Mouse (Mus musculus) MEL (cell line): ENCODE data around the gene Tomm20. TPM values are rescaled to one million over a fixed set of nuclear protein-coding genes. Genes with fewer than 3 reads are reported as not detected.

Experiments used
- DNase-seq: peaks from one replicate; pipeline ENCODE4 v3.0.0; 2011; ENCODE audit warnings: low read depth, low spot score
- H3K27ac ChIP-seq: 2 replicates; pipeline ENCODE4 v1.5.1; 2012; ENCODE audit warnings: low read depth, mild to moderate bottlenecking, control low read depth, low read length, moderate library complexity; ENCODE audit not compliant: control insufficient read depth
- H3K27me3 ChIP-seq, 2 experiments: fragments of 150-350 bp in 1 of 2; sonication (generic) in 1 of 2; 2 replicates each; pipeline ENCODE4 v1.6.1; 2012; ENCODE audit warnings: low read length in 2 of 2, mild to moderate bottlenecking in 2 of 2, improper control_type of control experiment in 1 of 2, moderate library complexity in 1 of 2; ENCODE audit not compliant: insufficient read depth in 2 of 2, control insufficient read depth in 1 of 2
- H3K36me3 ChIP-seq, 2 experiments: 2 replicates each; pipeline ENCODE4 v1.6.1; 2012 to 2014; ENCODE audit warnings: low read length in 2 of 2, improper control_type of control experiment in 1 of 2, inconsistent platforms in 1 of 2, mild to moderate bottlenecking in 1 of 2; ENCODE audit not compliant: insufficient read depth in 2 of 2, control insufficient read depth in 1 of 2
- H3K4me1 ChIP-seq, 2 experiments: fragments of 150-350 bp in 1 of 2; sonication (generic) in 1 of 2; 2 replicates each; pipeline ENCODE4 v1.6.1; 2012; ENCODE audit warnings: low read length in 2 of 2, improper control_type of control experiment in 1 of 2, mild to moderate bottlenecking in 1 of 2; ENCODE audit not compliant: insufficient read depth in 2 of 2, control insufficient read depth in 1 of 2
- H3K4me3 ChIP-seq, 2 experiments: fragments of 150-350 bp in 1 of 2; sonication (generic) in 1 of 2; 2 replicates each; pipeline ENCODE4 v1.5.1; 2012; ENCODE audit warnings: low read depth in 2 of 2, low read length in 2 of 2, mild to moderate bottlenecking in 2 of 2, moderate library complexity in 2 of 2, control low read depth in 1 of 2, improper control_type of control experiment in 1 of 2; ENCODE audit not compliant: control insufficient read depth in 1 of 2, insufficient read depth in 1 of 2
- H3K79me2 ChIP-seq: 2 replicates; pipeline ENCODE4 v1.6.1; 2012; ENCODE audit warnings: mild to moderate bottlenecking, low read length, moderate library complexity; ENCODE audit not compliant: control insufficient read depth, poor library complexity, insufficient read depth
- H3K9ac ChIP-seq: 2 replicates; pipeline ENCODE4 v1.6.1; 2012; ENCODE audit warnings: low read depth, mild to moderate bottlenecking, control low read depth, low read length, moderate library complexity; ENCODE audit not compliant: control insufficient read depth, poor library complexity, severe bottlenecking
- H3K9me3 ChIP-seq: fragments of 150-350 bp; sonication (generic); replicated peaks from 2 replicates; pipeline ENCODE4 v1.6.1; 2012; ENCODE audit warnings: mild to moderate bottlenecking, low read length, improper control_type of control experiment, moderate library complexity; ENCODE audit not compliant: insufficient read depth
- CHD1 ChIP-seq: IDR thresholded peaks from 2 replicates; pipeline ENCODE4 v1.6.1; 2012; ENCODE audit warnings: low read depth, mild to moderate bottlenecking, inconsistent platforms, low read length, improper control_type of control experiment
- CHD2 ChIP-seq: IDR thresholded peaks from 2 replicates; pipeline ENCODE4 v1.6.1; 2011; ENCODE audit warnings: low read length, improper control_type of control experiment
- CTCF ChIP-seq, 3 experiments: IDR thresholded peaks in 2 of 3; conservative IDR thresholded peaks in 1 of 3; 2 replicates each; pipeline ENCODE4 v1.5.1; 2011 to 2012; ENCODE audit warnings: low read length in 3 of 3, low read depth in 2 of 3, mild to moderate bottlenecking in 2 of 3, improper control_type of control experiment in 1 of 3, inconsistent platforms in 1 of 3, mixed read lengths in 1 of 3, moderate library complexity in 1 of 3; ENCODE audit not compliant: control insufficient read depth in 1 of 3, insufficient read depth in 1 of 3, poor library complexity in 1 of 3, severe bottlenecking in 1 of 3
- E2F4 ChIP-seq: IDR thresholded peaks from 2 replicates; pipeline ENCODE4 v1.6.1; 2011; ENCODE audit warnings: low read depth, low read length, improper control_type of control experiment, borderline replicate concordance
- ELF1 ChIP-seq: IDR thresholded peaks from 2 replicates; pipeline ENCODE4 v1.6.1; 2014; ENCODE audit warnings: low read depth, mild to moderate bottlenecking, inconsistent platforms, low read length, improper control_type of control experiment, moderate library complexity
- EP300 ChIP-seq, 2 experiments: IDR thresholded peaks; 2 replicates each; pipeline ENCODE4 v1.6.1; 2011; ENCODE audit warnings: improper control_type of control experiment in 2 of 2, low read length in 2 of 2, low read depth in 1 of 2, mild to moderate bottlenecking in 1 of 2
- GABPA ChIP-seq: IDR thresholded peaks from 2 replicates; pipeline ENCODE4 v1.6.1; 2012; ENCODE audit warnings: low read depth, mild to moderate bottlenecking, inconsistent platforms, low read length, improper control_type of control experiment, moderate library complexity
- JUND ChIP-seq: IDR thresholded peaks from 2 replicates; pipeline ENCODE4 v1.6.1; 2011; ENCODE audit warnings: low read depth, mild to moderate bottlenecking, improper control_type of control experiment, low read length
- KAT2A ChIP-seq: conservative IDR thresholded peaks from 2 replicates; pipeline ENCODE4 v1.6.1; 2012; ENCODE audit warnings: low read depth, low read length, improper control_type of control experiment, inconsistent platforms
- MEF2A ChIP-seq: IDR thresholded peaks from 2 replicates; pipeline ENCODE4 v1.6.1; 2014; ENCODE audit warnings: low read depth, mild to moderate bottlenecking, inconsistent platforms, low read length, improper control_type of control experiment; ENCODE audit not compliant: poor library complexity, insufficient replicate concordance, severe bottlenecking; ENCODE audit errors: extremely low read depth
- MYC ChIP-seq: IDR thresholded peaks from 2 replicates; pipeline ENCODE4 v1.6.1; 2011; ENCODE audit warnings: low read depth, mild to moderate bottlenecking, low read length, improper control_type of control experiment, moderate library complexity
- NELFE ChIP-seq: IDR thresholded peaks from 2 replicates; pipeline ENCODE4 v1.6.1; 2011; ENCODE audit warnings: low read depth, low read length, improper control_type of control experiment
- POLR2A ChIP-seq, 2 experiments: IDR thresholded peaks; 2 replicates each; pipeline ENCODE4 v1.6.1; 2011 to 2012; ENCODE audit warnings: low read length in 2 of 2, mild to moderate bottlenecking in 2 of 2, control low read depth in 1 of 2, improper control_type of control experiment in 1 of 2, low read depth in 1 of 2, moderate library complexity in 1 of 2; ENCODE audit not compliant: control insufficient read depth in 1 of 2, insufficient read depth in 1 of 2, poor library complexity in 1 of 2
- POLR2AphosphoS5 ChIP-seq: IDR thresholded peaks from 2 replicates; pipeline ENCODE4 v1.6.1; 2012; ENCODE audit warnings: low read depth, borderline replicate concordance, mild to moderate bottlenecking, inconsistent platforms, low read length, moderate library complexity, mixed read lengths
- RAD21 ChIP-seq: IDR thresholded peaks from 2 replicates; pipeline ENCODE4 v1.6.1; 2011; ENCODE audit warnings: mild to moderate bottlenecking, low read depth, low read length, improper control_type of control experiment
- RCOR1 ChIP-seq: IDR thresholded peaks from 2 replicates; pipeline ENCODE4 v1.6.1; 2012; ENCODE audit warnings: low read depth, mild to moderate bottlenecking, inconsistent platforms, low read length, improper control_type of control experiment
- SIN3A ChIP-seq: IDR thresholded peaks from 2 replicates; pipeline ENCODE4 v1.6.1; 2012; ENCODE audit warnings: low read length, improper control_type of control experiment, inconsistent platforms
- SMC3 ChIP-seq: IDR thresholded peaks from 2 replicates; pipeline ENCODE4 v1.6.1; 2011; ENCODE audit warnings: low read depth, low read length, improper control_type of control experiment
- TBP ChIP-seq: IDR thresholded peaks from 2 replicates; pipeline ENCODE4 v1.8.0; 2011; ENCODE audit warnings: low read depth, low read length, improper control_type of control experiment
- TCF12 ChIP-seq: IDR thresholded peaks from 2 replicates; pipeline ENCODE4 v1.6.1; 2014; ENCODE audit warnings: low read depth, mild to moderate bottlenecking, inconsistent platforms, low read length, improper control_type of control experiment, moderate library complexity
- UBTF ChIP-seq: IDR thresholded peaks from 2 replicates; pipeline ENCODE4 v1.6.1; 2012; ENCODE audit warnings: low read depth, mild to moderate bottlenecking, inconsistent platforms, low read length, improper control_type of control experiment, moderate library complexity, borderline replicate concordance; ENCODE audit not compliant: insufficient read depth
- USF1 ChIP-seq: IDR thresholded peaks from 2 replicates; pipeline ENCODE4 v1.6.1; 2014; ENCODE audit warnings: low read depth, mild to moderate bottlenecking, inconsistent platforms, low read length, improper control_type of control experiment, moderate library complexity
- ZC3H11A ChIP-seq: IDR thresholded peaks from 2 replicates; pipeline ENCODE4 v1.6.1; 2012; ENCODE audit warnings: low read depth, mild to moderate bottlenecking, inconsistent platforms, low read length, improper control_type of control experiment
- ZKSCAN1 ChIP-seq: IDR thresholded peaks from 2 replicates; pipeline ENCODE4 v1.6.1; 2012; ENCODE audit warnings: low read depth, mild to moderate bottlenecking, inconsistent platforms, low read length, improper control_type of control experiment, moderate library complexity
- ZMIZ1 ChIP-seq: IDR thresholded peaks from 2 replicates; pipeline ENCODE4 v1.6.1; 2012; ENCODE audit warnings: low read depth, mild to moderate bottlenecking, inconsistent platforms, low read length, improper control_type of control experiment, moderate library complexity
- ZNF384 ChIP-seq: IDR thresholded peaks from 2 replicates; pipeline ENCODE4 v1.6.1; 2012; ENCODE audit warnings: low read depth, mild to moderate bottlenecking, inconsistent platforms, low read length, improper control_type of control experiment
- polyA plus RNA-seq, 2 experiments: library from polyadenylated mRNA; stranded (reverse) in 1 of 2; unstranded in 1 of 2; fragments of >175 nt in 1 of 2; fragments of >200 nt in 1 of 2; gene quantifications; 2 replicates each; pipeline versions ENCODE4 v1.2.1 to v1.2.4; 2012; ENCODE audit warnings: low replicate concordance in 2 of 2, low read depth in 1 of 2; ENCODE audit not compliant: insufficient read length in 2 of 2, insufficient read depth in 1 of 2, missing spikeins in 1 of 2
- total RNA-seq: library from RNA; depleted of rRNA; stranded (reverse); fragments of 300-350 nt; gene quantifications from 2 replicates; pipeline ENCODE4 v1.2.3, GENCODE M21; 2012

Gene Tomm20
- total and polyA plus RNA-seq, 3 experiments = 676 to 886 TPM; not detected in 1

DNA sequence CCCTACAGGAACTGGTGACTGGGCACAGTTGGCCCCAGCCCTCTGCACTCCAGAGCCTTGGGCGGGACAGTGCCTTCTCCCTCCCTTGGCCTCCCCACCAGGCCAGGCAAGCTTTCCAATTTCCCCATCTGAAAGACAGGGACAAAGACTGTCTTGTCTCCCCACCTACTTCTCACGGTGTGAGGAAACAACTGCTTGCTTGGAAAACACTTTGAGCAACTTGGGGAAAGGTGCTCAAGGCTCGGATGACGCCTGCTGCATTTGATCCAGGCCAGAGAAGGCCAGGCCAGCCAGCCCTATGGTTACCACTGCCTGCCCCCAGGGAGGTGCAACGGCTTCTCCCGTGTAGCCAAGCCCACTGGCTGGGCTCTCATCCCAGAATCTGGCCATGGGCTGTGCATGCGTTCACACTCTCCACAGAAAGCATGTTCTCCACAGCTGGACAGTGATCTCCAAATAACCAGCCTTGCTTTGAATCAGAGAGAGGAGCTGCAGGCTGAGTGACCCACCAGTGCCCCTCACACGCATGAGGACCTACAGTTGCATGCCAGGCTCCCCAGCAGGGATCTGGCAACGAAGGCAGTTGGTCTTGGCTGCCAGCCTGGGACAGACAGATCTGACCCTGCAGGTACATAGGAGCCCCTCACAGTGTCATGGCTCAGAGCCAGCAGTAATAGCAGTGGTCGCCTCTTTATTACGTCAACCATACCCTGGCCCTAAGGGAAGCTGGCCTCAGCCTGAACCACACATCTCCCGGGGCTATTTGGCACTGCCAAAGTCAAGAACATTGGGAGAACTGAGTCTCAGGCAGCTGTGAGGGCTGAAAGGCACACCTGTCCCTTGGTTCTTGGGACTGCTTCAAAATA is 32.2 kb downstream of the Tomm20 start:
- H3K36me3 ChIP-seq = no peaks in the 10 kb centered on the region; a peak in 1 of 4 replicates
- no peaks in the 10 kb centered on the region for H3K79me2 ChIP-seq
- H3K4me1 ChIP-seq = no peaks in the 10 kb centered on the region
- no peak for TF ChIP-seq RAD21
- no peak for TF ChIP-seq ZC3H11A
- no peak for TF ChIP-seq E2F4
- TF ChIP-seq EP300 (IDR thresholded peaks at IDR 0.05; ENCODE audit: low read depth in 1 of 2, low read length in 2 of 2) = no peak
- TF ChIP-seq ZNF384 = no peak
- no peak for TF ChIP-seq JUND
- TF ChIP-seq KAT2A = no peak
- TF ChIP-seq SMC3 = no peak
- no peak for TF ChIP-seq GABPA
- TF ChIP-seq POLR2A (IDR thresholded peaks at IDR 0.05; ENCODE audit: control insufficient read depth in 1 of 2, insufficient read depth in 1 of 2, low read depth in 1 of 2, low read length in 2 of 2, poor library complexity in 1 of 2) = no peak
- no peak for TF ChIP-seq MYC
- TF ChIP-seq, all 39 proteins: peak for 0
- no peak overlapping the region for H3K9ac ChIP-seq
- no peaks in the 10 kb centered on the region for H3K27me3 ChIP-seq
- no peak overlapping the region for H3K4me3 ChIP-seq
- H3K27ac ChIP-seq = no peak overlapping the region
- DNase-seq = no peak
- no peaks in the 10 kb centered on the region for H3K9me3 ChIP-seq

DNA sequence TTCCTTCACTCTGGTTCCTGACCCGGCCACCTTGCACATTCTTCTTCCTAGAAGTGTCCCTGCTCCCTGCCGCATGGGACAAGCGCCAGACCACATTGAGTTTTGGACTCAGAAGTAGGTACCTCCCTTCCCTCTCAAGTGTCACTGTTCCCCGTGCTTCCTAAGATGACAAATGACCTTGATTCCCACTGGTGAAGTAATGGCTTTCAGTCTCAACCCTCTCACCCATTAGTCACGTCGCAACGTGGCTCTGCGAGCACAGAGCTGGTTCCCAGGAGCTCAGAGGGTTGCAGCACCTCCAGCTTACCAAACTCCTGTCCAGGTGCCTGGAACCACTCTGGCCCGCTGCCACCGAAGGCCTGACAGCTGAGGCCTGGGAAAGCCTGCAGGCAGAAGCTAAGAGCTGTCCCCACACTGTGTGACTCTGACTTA is 36.3 kb downstream of the Tomm20 start:
- no peak overlapping the region for H3K9ac ChIP-seq
- no peaks in the 10 kb centered on the region for H3K36me3 ChIP-seq
- H3K9me3 ChIP-seq = no peaks in the 10 kb centered on the region
- no peaks in the 10 kb centered on the region for H3K27me3 ChIP-seq
- no peak for TF ChIP-seq CHD2
- no peak for TF ChIP-seq ZKSCAN1
- TF ChIP-seq POLR2A (IDR thresholded peaks at IDR 0.05; ENCODE audit: control insufficient read depth in 1 of 2, insufficient read depth in 1 of 2, low read depth in 1 of 2, low read length in 2 of 2, poor library complexity in 1 of 2) = no peak
- no peak for TF ChIP-seq TBP
- TF ChIP-seq ELF1 = no peak
- no peak for TF ChIP-seq NELFE
- no peak for TF ChIP-seq CTCF (IDR thresholded peaks at IDR 0.05 in 2 of 3, conservative IDR thresholded peaks at IDR 0.05 in 1 of 3; ENCODE audit: control insufficient read depth in 1 of 3, insufficient read depth in 1 of 3, low read depth in 2 of 3, low read length in 3 of 3, poor library complexity in 1 of 3, severe bottlenecking in 1 of 3)
- TF ChIP-seq JUND = no peak
- no peak for TF ChIP-seq POLR2AphosphoS5
- no peak for TF ChIP-seq USF1
- TF ChIP-seq ZC3H11A = no peak
- TF ChIP-seq MEF2A = no peak
- no peak for TF ChIP-seq SIN3A
- TF ChIP-seq E2F4 = no peak
- TF ChIP-seq CHD1 = no peak
- TF ChIP-seq UBTF = no peak
- TF ChIP-seq RCOR1 = no peak
- TF ChIP-seq EP300 (IDR thresholded peaks at IDR 0.05; ENCODE audit: low read depth in 1 of 2, low read length in 2 of 2) = no peak
- TF ChIP-seq TCF12 = no peak
- TF ChIP-seq ZMIZ1 = no peak
- H3K4me3 ChIP-seq = no peak overlapping the region
- H3K27ac ChIP-seq = no peak overlapping the region
- H3K79me2 ChIP-seq = no peaks in the 10 kb centered on the region
- H3K4me1 ChIP-seq = no peaks in the 10 kb centered on the region
- no peak for DNase-seq
